In the genomic region with DNA sequence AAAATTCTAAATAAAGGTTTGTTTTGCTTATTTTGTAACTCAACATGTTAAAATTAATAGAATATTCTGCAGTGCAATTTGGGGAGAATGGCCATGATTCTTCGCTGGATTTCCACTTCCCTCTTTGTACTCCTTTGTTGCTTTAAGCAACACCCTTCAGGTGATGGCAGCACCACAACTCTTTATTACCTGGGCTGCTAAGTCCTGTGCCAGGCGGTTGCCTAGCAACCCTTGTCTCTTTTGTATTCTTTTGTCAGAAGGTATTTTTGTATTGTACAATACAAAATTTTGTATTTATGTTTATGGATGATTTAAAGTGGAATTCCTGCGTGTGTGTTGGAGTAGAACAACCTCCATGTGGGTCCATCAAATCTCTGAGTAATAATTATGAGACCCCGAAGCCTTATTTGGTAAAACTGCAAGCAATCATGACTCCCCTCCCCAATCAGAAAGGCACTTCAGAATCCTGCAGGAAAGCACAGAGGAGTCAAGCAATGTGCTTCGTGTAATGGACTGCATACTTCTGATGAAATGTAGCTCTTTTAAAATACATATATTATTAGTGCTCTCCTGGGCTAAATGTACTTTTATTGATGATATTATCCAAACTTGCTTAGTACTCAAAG, we compare ENCODE assay signal across 21 mouse cellular contexts.
DNase-seq lines count a peak whose midpoint lies in the region; ATAC-seq lines count a peak whose summit lies in the region.
"Had no signal": no experiment of that assay in that cellular context is flagged by ENCODE, and none has a peak within 500 bp of the region (broad histone marks: within the 10 kb centered on the region; RNA-seq: fewer than 3 reads in every experiment).

No protein-coding gene starts in this region.

- H3K4me2 ChIP-seq in forebrain, embryonic 15.5 days (replicated peaks) = no peak overlapping the region
- no peak overlapping the region for H3K4me2 ChIP-seq in midbrain, embryonic 15.5 days
- H3K4me2 ChIP-seq in midbrain, embryonic 13.5 days (replicated peaks) = no peak overlapping the region
- H3K4me2 ChIP-seq in neural tube, embryonic 14.5 days (ENCODE audit: low read depth, low read length) = no peak overlapping the region
- H3K4me2 ChIP-seq: heart, embryonic 13.5 days; neural tube, embryonic 12.5 days had no signal

- H3K36me3 ChIP-seq in forebrain, embryonic 15.5 days = no peaks in the 10 kb centered on the region
- H3K36me3 ChIP-seq in forebrain, embryonic 10.5 days (replicated peaks) = no peaks in the 10 kb centered on the region
- no peaks in the 10 kb centered on the region for H3K36me3 ChIP-seq in midbrain, embryonic 15.5 days (replicated peaks)
- no peaks in the 10 kb centered on the region for H3K36me3 ChIP-seq in midbrain, embryonic 13.5 days
- no peaks in the 10 kb centered on the region for H3K36me3 ChIP-seq in neural tube, embryonic 14.5 days (ENCODE audit: control insufficient read depth, insufficient read depth, low read length)
- H3K36me3 ChIP-seq: heart, embryonic 13.5 days; neural tube, embryonic 12.5 days had no signal

- H3K9ac ChIP-seq in forebrain, embryonic 15.5 days (replicated peaks) = no peak overlapping the region
- no peak overlapping the region for H3K9ac ChIP-seq in midbrain, embryonic 15.5 days
- no peak overlapping the region for H3K9ac ChIP-seq in midbrain, embryonic 13.5 days (replicated peaks)
- H3K9ac ChIP-seq in neural tube, embryonic 14.5 days (replicated peaks; ENCODE audit: low read depth, low read length) = no peak overlapping the region
- H3K9ac ChIP-seq: heart, embryonic 13.5 days; neural tube, embryonic 12.5 days had no signal

- no peak overlapping the region for H3K4me3 ChIP-seq in forebrain, embryonic 15.5 days
- no peak overlapping the region for H3K4me3 ChIP-seq in forebrain, embryonic 10.5 days
- no peak overlapping the region for H3K4me3 ChIP-seq in midbrain, embryonic 15.5 days
- H3K4me3 ChIP-seq in midbrain, embryonic 13.5 days (replicated peaks) = no peak overlapping the region
- no peak overlapping the region for H3K4me3 ChIP-seq in neural tube, embryonic 14.5 days (ENCODE audit: low read depth, low read length)
- H3K4me3 ChIP-seq: gastrocnemius, adult 2 months; heart, embryonic 13.5 days; left cerebral cortex, adult 2 months; neural tube, embryonic 12.5 days had no signal

- H3K9me3 ChIP-seq in forebrain, embryonic 15.5 days = no peaks in the 10 kb centered on the region
- H3K9me3 ChIP-seq in forebrain, embryonic 10.5 days = no peaks in the 10 kb centered on the region
- no peaks in the 10 kb centered on the region for H3K9me3 ChIP-seq in midbrain, embryonic 15.5 days
- H3K9me3 ChIP-seq in midbrain, embryonic 13.5 days = no peaks in the 10 kb centered on the region
- no peaks in the 10 kb centered on the region for H3K9me3 ChIP-seq in neural tube, embryonic 14.5 days (ENCODE audit: control insufficient read depth, low read length)
- H3K9me3 ChIP-seq: heart, embryonic 13.5 days; neural tube, embryonic 12.5 days had no signal

- no peak overlapping the region for H3K27ac ChIP-seq in forebrain, embryonic 15.5 days (replicated peaks)
- H3K27ac ChIP-seq in forebrain, embryonic 10.5 days = no peak overlapping the region
- peak overlapping the region; percentile 61 for H3K27ac ChIP-seq in midbrain, embryonic 15.5 days
- no peak overlapping the region for H3K27ac ChIP-seq in midbrain, embryonic 13.5 days
- H3K27ac ChIP-seq in neural tube, embryonic 14.5 days (ENCODE audit: low read depth, low read length) = no peak overlapping the region
- H3K27ac ChIP-seq: gastrocnemius, adult 2 months; heart, embryonic 13.5 days; left cerebral cortex, adult 2 months; neural tube, embryonic 12.5 days had no signal

- no peaks in the 10 kb centered on the region for H3K4me1 ChIP-seq in forebrain, embryonic 15.5 days
- no peaks in the 10 kb centered on the region for H3K4me1 ChIP-seq in forebrain, embryonic 10.5 days
- no peaks in the 10 kb centered on the region for H3K4me1 ChIP-seq in midbrain, embryonic 15.5 days
- H3K4me1 ChIP-seq in midbrain, embryonic 13.5 days (replicated peaks) = no peaks in the 10 kb centered on the region
- no peaks in the 10 kb centered on the region for H3K4me1 ChIP-seq in neural tube, embryonic 14.5 days (ENCODE audit: control insufficient read depth, insufficient read depth, low read length)
- H3K4me1 ChIP-seq: heart, embryonic 13.5 days; neural tube, embryonic 12.5 days had no signal

- no peaks in the 10 kb centered on the region for H3K27me3 ChIP-seq in forebrain, embryonic 15.5 days
- H3K27me3 ChIP-seq in forebrain, embryonic 10.5 days (ENCODE audit: poor library complexity, severe bottlenecking) = no peaks in the 10 kb centered on the region
- H3K27me3 ChIP-seq in midbrain, embryonic 15.5 days (replicated peaks) = no peaks in the 10 kb centered on the region
- H3K27me3 ChIP-seq in midbrain, embryonic 13.5 days = no peaks in the 10 kb centered on the region
- H3K27me3 ChIP-seq in neural tube, embryonic 14.5 days (ENCODE audit: control insufficient read depth, insufficient read depth, low read length) = no peaks in the 10 kb centered on the region
- H3K27me3 ChIP-seq: heart, embryonic 13.5 days; neural tube, embryonic 12.5 days had no signal

- WGBS in forebrain, embryonic 15.5 days = 55% methylated on average over 5 of the region's 5 CpGs
- 70% methylated on average over 5 of the region's 5 CpGs for WGBS in forebrain, embryonic 10.5 days
- 59% methylated on average over 5 of the region's 5 CpGs for WGBS in midbrain, embryonic 15.5 days
- WGBS in midbrain, embryonic 13.5 days = 78% methylated on average over 5 of the region's 5 CpGs
- WGBS in neural tube, embryonic 14.5 days = 56% methylated on average over 5 of the region's 5 CpGs

- peak; percentile 84; the same call in 1 of the 2 replicates for ATAC-seq in forebrain, embryonic 15.5 days (replicated peaks)
- ATAC-seq in midbrain, embryonic 15.5 days (replicated peaks) = peak; percentile 96
- ATAC-seq in midbrain, embryonic 13.5 days = no peak; the same call in 1 of the 2 replicates
- ATAC-seq in neural tube, embryonic 14.5 days (ENCODE audit: low read depth) = peak; percentile 61; the same call in 1 of the 2 replicates

- DNase-seq in forebrain, embryonic 10.5 days (ENCODE audit: extremely low spot score, low spot score) = no peak
- peak; percentile 36 for DNase-seq in brain, embryonic 18.5 days (ENCODE audit: low read depth, low spot score)
- DNase-seq in kidney, adult 9 months = no peak
- DNase-seq: adrenal gland, postnatal 36 days; cerebellum, adult 9-10 months; gastrocnemius, adult 2 months; kidney, adult 8-10 months; kidney, postnatal 25 days; layer of hippocampus, adult 9-11 months; left cerebral cortex, postnatal 4 days; liver; lung, postnatal 10 days; right cerebral cortex, postnatal 25 days; thymus, adult 2 months had no signal
